Mouse (Mus musculus): ENCODE data around the gene Olfr1284.
"Not testable (repeated sequence)": the region's sequence is repeated elsewhere in the genome, so short reads cannot be mapped to it uniquely, and the experiment has no call there.

Olfr1284 gene

GRCm38 (mm10) chr2:111375222-111375621 lies at the start of gene Olfr1284:
Gene Olfr1284, plus strand, starts transcription at chr2:111375522.
- no peak for DNase-seq (ENCODE audit: low spot score in 2 of 2)

GRCm38 (mm10) chr2:111326220-111326619 lies 49.1 kb upstream of the Olfr1284 start, which contains the start of gene Olfr1281:
Gene Olfr1281, plus strand, starts transcription at chr2:111326520.
- DNase-seq (ENCODE audit: low spot score in 2 of 2), result no peak

DNA sequence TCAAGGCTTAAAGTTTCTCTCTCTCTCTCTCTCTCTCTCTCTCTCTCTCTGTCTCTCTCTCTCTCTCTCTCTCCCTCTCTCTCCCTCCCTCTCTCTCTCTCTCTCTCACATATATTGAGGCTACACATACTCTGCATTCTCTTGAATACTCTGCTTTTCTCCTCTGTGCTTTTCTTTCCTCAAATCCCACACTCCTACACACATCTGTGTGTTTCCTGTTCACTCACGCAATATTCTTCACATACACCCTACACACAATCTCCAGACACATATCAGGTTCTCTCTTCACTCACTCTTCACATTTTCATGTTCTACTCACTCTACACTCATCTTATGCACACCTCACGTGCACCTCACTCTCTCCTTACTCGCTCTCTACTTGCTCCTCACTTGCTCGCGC lies 41.6 kb upstream of the Olfr1284 start:
- DNase-seq (ENCODE audit: low spot score in 2 of 2), result not testable (repeated sequence)

DNA sequence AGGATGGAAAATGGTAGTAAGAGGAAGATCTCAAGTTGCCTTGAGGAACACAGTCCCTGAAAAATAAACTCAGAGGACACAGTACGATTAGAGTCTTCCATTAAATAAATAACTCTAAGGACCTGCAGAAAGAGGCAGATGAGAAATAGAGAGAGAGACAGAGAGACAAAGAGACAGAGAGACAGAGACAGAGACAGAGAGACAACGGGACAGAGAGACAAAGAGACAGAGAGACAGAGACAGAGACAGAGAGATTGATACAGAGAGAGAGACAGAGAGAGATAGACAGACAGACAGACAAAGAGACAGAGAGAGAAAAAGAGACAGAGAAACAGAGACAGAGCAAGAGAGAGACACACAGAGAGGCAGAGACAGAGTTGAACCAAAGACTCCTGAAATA lies 39.3 kb upstream of the Olfr1284 start, which contains the start of gene Olfr1282:
TSS of gene Olfr1282 (minus strand) at position 101 of the 400 bp plus-strand sequence.
- no peak for DNase-seq (ENCODE audit: low spot score in 2 of 2)

DNA sequence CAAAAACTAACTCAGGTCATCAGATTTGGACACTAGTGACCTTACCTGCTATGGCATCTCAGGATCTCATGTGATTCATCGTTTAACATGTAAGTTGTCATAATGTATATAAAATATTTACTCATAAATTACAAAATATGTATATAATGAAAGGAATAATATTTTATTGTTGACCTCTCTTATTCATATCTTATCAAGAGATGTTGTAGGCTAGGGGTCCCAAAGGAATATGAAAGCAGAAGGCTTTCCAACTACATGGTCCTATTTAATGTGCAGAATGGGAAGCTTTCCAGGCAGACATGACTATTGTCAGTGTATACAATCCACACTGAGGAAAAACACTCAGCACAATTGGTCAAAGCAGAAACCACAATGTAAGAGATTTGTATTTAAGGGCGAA lies 8.8 kb upstream of the Olfr1284 start, which contains the start of gene Olfr1283:
TSS of gene Olfr1283 (plus strand) at position 301 of the 400 bp plus-strand sequence.
- DNase-seq (ENCODE audit: low spot score in 2 of 2), result no peak

- no peak for DNase-seq (ENCODE audit: low spot score in 2 of 2)
These were observed 47.6 kb downstream of the Olfr1284 start, which contains the start of gene Olfr1286 for GRCm38 (mm10) chr2:111422931-111423330. Gene Olfr1286, minus strand, starts transcription at chr2:111423115.
